25 mouse cellular contexts compared by ENCODE assay signal in genomic region chr5:92345006-92345405, GRCm38 (mm10). TPM values are rescaled to one million over a fixed set of nuclear protein-coding genes. Genes with fewer than 3 reads are reported as not detected.
DNase-seq lines count a peak whose midpoint lies in the region; ATAC-seq lines count a peak whose summit lies in the region.
"Had no signal": no experiment of that assay in that cellular context is flagged by ENCODE, and none has a peak within 500 bp of the region (broad histone marks: within the 10 kb centered on the region; RNA-seq: fewer than 3 reads in every experiment).

No protein-coding gene starts in this region.

- peak; percentile 29 for ATAC-seq in granulocyte monocyte progenitor cell, adult 5-6 weeks (replicated peaks; ENCODE audit: poor library complexity, severe bottlenecking)
- ATAC-seq: activated CD4-positive, CD25-positive, alpha-beta regulatory T cell, adult 4 months; CD4-positive, CD25-positive, alpha-beta regulatory T cell, adult 4 months; forebrain, embryonic 15.5 days; Patski had no signal

- DNase-seq in gastrocnemius, adult 18-20 months (ENCODE audit: low spot score), result peak; percentile 70
- DNase-seq in gastrocnemius, postnatal 10 days, result no peak
- DNase-seq in heart, adult 11 months, result peak; percentile 55
- no peak for DNase-seq in heart, postnatal 14 days
- peak; percentile 68 for DNase-seq in skeletal muscle tissue, adult 2 months (ENCODE audit: low read depth, low spot score)
- DNase-seq in layer of hippocampus, adult 11-12 months (ENCODE audit: low spot score), result no peak
- DNase-seq in adrenal gland, postnatal 10 days, result no peak
- DNase-seq: adrenal gland, adult 8-10 months; adrenal gland, postnatal 25 days; B cell, adult 2 months; cerebellum, adult 11 months; cerebellum, adult 18-20 months; cerebellum, adult 8-10 months; cerebellum, adult 9-11 months; cerebellum, postnatal 14 days; cerebellum, postnatal 36 days; embryo, embryonic 11 days had no signal

- intact Hi-C loops in heart, postnatal 14 days (cut with DNase I), result no loop called here

RNA-seq across cellular contexts. Expression of gene Cxcl10, which starts 3.7 kb away (rescaled TPM):
- under 1 TPM in 1 of 2 experiments, not detected in 1; 0.47 TPM for total RNA-seq in gastrocnemius, adult 18-20 months (2021)
- under 1 TPM in 1 of 2 experiments, not detected in 1; 0.43 TPM for total RNA-seq in gastrocnemius, postnatal 10 days (2021)
- total RNA-seq in heart, postnatal 14 days (2021), result under 1 TPM in 1 of 2 experiments, not detected in 1; 0.80 TPM
- total RNA-seq in granulocyte monocyte progenitor cell, adult 5-6 weeks (2014; fragmentation: Nextera tagmentation), result not detected in 2 replicates
- 4.6 and 18.8 TPM in 2 replicates for total RNA-seq in granulocyte monocyte progenitor cell, adult 5-6 weeks (2017)
- total RNA-seq in adrenal gland, postnatal 10 days (2021), result under 1 TPM; 0.57 to 0.94 TPM

RNA-seq across cellular contexts. Expression of gene Art3, which starts 13.4 kb away (rescaled TPM):
- total RNA-seq in gastrocnemius, adult 18-20 months (2021), result 100 to 1,000 TPM; 378 to 469 TPM
- total RNA-seq in gastrocnemius, postnatal 10 days (2021), result 100 to 1,000 TPM; 327 to 371 TPM
- 100 to 1,000 TPM; 620 to 781 TPM for total RNA-seq in heart, postnatal 14 days (2021)
- 1.1 TPM in 1 of 2 replicates, not detected in the other for total RNA-seq in granulocyte monocyte progenitor cell, adult 5-6 weeks (2014; fragmentation: Nextera tagmentation)
- 4.8 TPM in 1 of 2 replicates, not detected in the other for total RNA-seq in granulocyte monocyte progenitor cell, adult 5-6 weeks (2017)
- 100 to 1,000 TPM; 126 to 154 TPM for total RNA-seq in adrenal gland, postnatal 10 days (2021)
- total RNA-seq: common myeloid progenitor, adult 5-6 weeks had no signal

RNA-seq across cellular contexts. Expression of gene Cxcl9, which starts 17.1 kb away (rescaled TPM):
- under 1 TPM; 0.30 to 0.36 TPM for total RNA-seq in gastrocnemius, adult 18-20 months (2021)
- total RNA-seq in gastrocnemius, postnatal 10 days (2021), result 1 to 10 TPM; 3.7 to 5.3 TPM
- under 1 TPM; 0.57 to 0.88 TPM for total RNA-seq in heart, postnatal 14 days (2021)
- total RNA-seq in granulocyte monocyte progenitor cell, adult 5-6 weeks (2014; fragmentation: Nextera tagmentation), result not detected in 2 replicates
- 0.22 and 0.52 TPM in 2 replicates for total RNA-seq in granulocyte monocyte progenitor cell, adult 5-6 weeks (2017)
- total RNA-seq in adrenal gland, postnatal 10 days (2021), result 1 to 10 TPM; 1.5 TPM
- total RNA-seq: CH12.LX, G1E had no signal

RNA-seq across cellular contexts. Expression of gene Sdad1, which starts 34.7 kb away (rescaled TPM):
- 10 to 100 TPM; 15.8 to 17.4 TPM for total RNA-seq in gastrocnemius, adult 18-20 months (2021)
- total RNA-seq in gastrocnemius, postnatal 10 days (2021), result 10 to 100 TPM; 20.3 to 20.8 TPM
- total RNA-seq in heart, postnatal 14 days (2021), result 10 to 100 TPM; 12.4 to 13.9 TPM
- total RNA-seq in granulocyte monocyte progenitor cell, adult 5-6 weeks (2014; fragmentation: Nextera tagmentation), result 41.2 and 46.9 TPM in 2 replicates
- 67.5 and 84.2 TPM in 2 replicates for total RNA-seq in granulocyte monocyte progenitor cell, adult 5-6 weeks (2017)
- 10 to 100 TPM; 32.1 to 36.0 TPM for total RNA-seq in adrenal gland, postnatal 10 days (2021)

Comparison
In these comparisons a context has a peak if more than half of its experiments do, and no peak if none do; other contexts are left out.
1. DNase-seq: peak in gastrocnemius, adult 18-20 months (single experiment), heart, adult 11 months (single experiment) and skeletal muscle tissue, adult 2 months (single experiment); none in gastrocnemius, postnatal 10 days (single experiment), heart, postnatal 14 days (0 of 2), layer of hippocampus, adult 11-12 months (single experiment) and adrenal gland, postnatal 10 days (single experiment).
2. RNA of gene Art3, which starts 13.4 kb away (total RNA-seq): 620 to 781 TPM in heart, postnatal 14 days, 378 to 469 TPM in gastrocnemius, adult 18-20 months, 327 to 371 TPM in gastrocnemius, postnatal 10 days and 126 to 154 TPM in adrenal gland, postnatal 10 days; 1.1 to 4.8 TPM in granulocyte monocyte progenitor cell, adult 5-6 weeks; every median in the first group is over 10 times any median in the second.